Mouse (Mus musculus) heart, embryonic 15.5 days (tissue): ENCODE results near the gene Dph5. TPM values are rescaled to one million over a fixed set of nuclear protein-coding genes. Genes with fewer than 3 reads are reported as not detected.
A peak's percentile ranks its signal among the peaks of the same experiment; 100 is the strongest.

Experiments used
- ATAC-seq: fragments of 200-750 bp; cut with Nextera tagmentation; replicated peaks from 2 replicates; pipeline ENCODE4 v1.8.0; 2017; ENCODE audit warnings: low read depth, moderate TSS enrichment; ENCODE audit not compliant: insufficient number of reproducible peaks, insufficient read depth, low FRiP score
- H3K27ac ChIP-seq: fragments of 300-500 bp; sonication (generic); 2 replicates; pipeline ENCODE4 v1.5.1; 2015; ENCODE audit warnings: mild to moderate bottlenecking, inconsistent platforms
- H3K27me3 ChIP-seq: fragments of 300-500 bp; sonication (generic); 2 replicates; pipeline ENCODE4 v1.6.1; 2015; ENCODE audit warnings: inconsistent platforms
- H3K36me3 ChIP-seq: fragments of 300-500 bp; sonication (generic); 2 replicates; pipeline ENCODE4 v1.6.1; 2015; ENCODE audit warnings: mild to moderate bottlenecking, inconsistent platforms
- H3K4me1 ChIP-seq: fragments of 300-500 bp; sonication (generic); replicated peaks from 2 replicates; pipeline ENCODE4 v1.6.1; 2015; ENCODE audit warnings: inconsistent platforms
- H3K4me2 ChIP-seq: fragments of 300-500 bp; sonication (generic); 2 replicates; pipeline ENCODE4 v1.6.1; 2015; ENCODE audit warnings: inconsistent platforms, mild to moderate bottlenecking, moderate library complexity
- H3K4me3 ChIP-seq: fragments of 300-500 bp; sonication (generic); 2 replicates; pipeline ENCODE4 v1.5.1; 2015; ENCODE audit warnings: mild to moderate bottlenecking, inconsistent platforms
- H3K9ac ChIP-seq: fragments of 300-500 bp; sonication (generic); 2 replicates; pipeline ENCODE4 v1.6.1; 2015; ENCODE audit warnings: mild to moderate bottlenecking, inconsistent platforms
- H3K9me3 ChIP-seq: fragments of 300-500 bp; sonication (generic); replicated peaks from 2 replicates; pipeline ENCODE4 v1.6.1; 2016; ENCODE audit warnings: inconsistent platforms
- WGBS: fragments of 180-500 bp; shearing (Covaris S2); methylation state at CpG from one replicate; pipeline ENCODE4 v1.1.7; 2015; ENCODE audit warnings: mixed read lengths; 5-methylcytosine and 5-hydroxymethylcytosine counted together
- polyA plus RNA-seq: library from polyadenylated mRNA; unstranded; fragments of >200 nt; fragmentation: Nextera tagmentation; extraction: Ambion mirVana; gene quantifications from 2 replicates; pipeline ENCODE4 v1.2.1, GENCODE M21; 2015

Gene Dph5
- polyA plus RNA-seq, result 15.2 and 22.0 TPM in 2 replicates

DNA sequence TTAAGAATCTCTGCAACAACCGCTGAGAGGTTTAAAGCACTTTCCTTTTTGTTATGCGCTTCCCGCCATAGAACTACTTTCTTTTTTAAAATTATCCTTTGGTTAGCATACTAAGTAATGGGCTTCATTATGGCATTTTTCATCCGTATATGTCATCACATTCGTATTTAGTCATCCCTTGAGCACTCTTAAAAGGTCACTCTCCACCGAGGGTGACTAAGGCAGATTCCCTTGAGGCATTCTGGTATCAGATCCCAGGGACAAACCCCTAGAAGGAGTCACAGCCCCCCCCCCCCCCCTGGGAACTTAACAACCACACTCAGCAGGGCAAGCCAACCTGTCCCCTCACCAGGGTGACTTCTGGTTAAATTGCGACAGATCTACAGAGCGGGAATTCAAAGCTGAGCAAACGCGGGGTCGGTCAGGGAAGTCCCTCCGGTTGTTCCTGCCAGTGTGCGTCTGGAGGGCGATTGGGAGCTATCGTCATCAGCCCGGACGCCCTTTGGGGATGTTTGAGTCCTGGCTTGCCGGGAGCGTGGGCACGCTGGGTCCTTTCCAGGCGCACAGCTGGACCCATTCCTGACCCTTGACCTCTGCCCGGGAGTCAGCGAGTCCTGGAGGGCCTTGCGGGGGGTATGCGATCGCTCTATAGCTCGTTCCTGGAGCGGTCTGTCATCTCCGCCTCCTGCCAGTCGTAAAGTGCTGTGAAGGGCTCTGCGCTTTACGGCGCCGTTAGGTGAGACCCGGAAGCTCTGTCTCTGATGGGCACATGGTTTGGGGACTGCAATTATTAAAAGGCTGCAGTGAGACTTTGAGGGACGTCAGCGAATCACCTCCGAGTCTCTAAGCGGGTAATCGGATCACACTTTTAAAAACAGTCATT, at the start of gene Dph5:
Gene Dph5 (plus strand): TSS at position 411 of the 883 bp plus-strand sequence.
- 0 out of 2 replicates have a peak, but pooled peaks cover 1% of the 10 kb centered on the region for H3K36me3 ChIP-seq
- no peaks in the 10 kb centered on the region for H3K27me3 ChIP-seq
- peak within 1 kb of the TSS; percentile 86 for H3K27ac ChIP-seq
- peak; percentile 91 for ATAC-seq
- peaks cover 6% of the 10 kb centered on the region for H3K4me1 ChIP-seq
- WGBS, result under 1% methylated on average over 40 of the region's 40 CpGs
- H3K4me3 ChIP-seq, result peak within 1 kb of the TSS; percentile 73
- H3K9ac ChIP-seq, result peak within 1 kb of the TSS; percentile 69
- H3K9me3 ChIP-seq, result no peaks in the 10 kb centered on the region
- H3K4me2 ChIP-seq, result peak within 1 kb of the TSS; percentile 80

DNA sequence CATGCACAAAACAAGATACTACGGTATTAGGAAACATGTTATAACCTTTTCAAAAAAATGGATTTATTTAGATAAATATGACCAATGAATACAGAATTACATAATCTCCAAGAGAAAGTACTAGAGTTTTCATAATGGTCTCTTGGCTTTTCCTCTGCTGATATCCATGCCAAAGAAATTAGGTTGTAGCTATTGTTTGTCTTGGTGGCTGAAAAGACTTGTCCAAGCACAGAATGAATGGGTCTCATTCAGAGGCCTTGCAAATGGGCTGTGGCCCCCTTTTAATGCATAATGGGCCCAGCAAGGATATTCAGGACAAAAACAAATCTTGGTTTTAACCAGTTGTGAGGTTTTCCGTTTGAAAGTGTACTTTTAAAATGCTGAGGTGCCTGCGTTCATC, 43.1 kb upstream of the Dph5 start:
- Histone ChIP-seq H3K4me2 (no peak overlapping the region), H3K27me3 (no peaks in the 10 kb centered on the region), H3K4me3 (no peak overlapping the region), H3K9ac (no peak overlapping the region), H3K36me3 (no peaks in the 10 kb centered on the region), H3K9me3 (no peaks in the 10 kb centered on the region), H3K4me1 (no peaks in the 10 kb centered on the region), H3K27ac (no peak overlapping the region)
- WGBS, result 75% methylated on average over 3 of the region's 3 CpGs
- ATAC-seq, result no peak

DNA sequence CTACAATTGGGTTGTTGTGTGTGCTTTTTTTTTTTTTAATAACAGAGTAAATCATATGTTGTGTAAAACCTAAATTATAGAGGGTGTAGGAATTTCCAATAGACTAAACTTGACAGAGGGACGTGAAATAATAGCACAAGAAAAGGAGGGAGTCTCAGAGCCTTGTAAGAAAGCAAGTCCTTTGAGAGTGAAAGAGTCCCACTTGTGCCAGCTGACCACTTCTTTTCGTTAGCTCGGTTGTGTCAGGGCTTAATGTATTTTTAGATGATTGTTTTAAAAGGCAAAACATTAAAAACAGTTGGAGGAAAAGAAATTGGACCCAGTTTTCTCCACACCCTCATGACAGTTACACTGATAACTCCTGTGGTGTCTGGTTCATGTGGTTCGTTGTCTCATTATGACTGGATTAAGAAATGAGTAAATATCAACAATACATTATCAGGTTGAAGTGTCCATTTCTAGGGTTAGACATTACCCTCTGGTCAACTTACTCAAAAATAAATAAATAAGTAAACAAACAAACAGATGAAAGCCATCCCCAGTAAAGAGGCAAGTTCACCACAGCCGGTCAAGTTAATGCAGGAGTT, 42.5 kb upstream of the Dph5 start:
- H3K27me3 ChIP-seq, result no peaks in the 10 kb centered on the region
- H3K27ac ChIP-seq, result no peak overlapping the region
- H3K4me2 ChIP-seq, result no peak overlapping the region
- H3K9ac ChIP-seq, result no peak overlapping the region
- H3K36me3 ChIP-seq, result no peaks in the 10 kb centered on the region
- no peaks in the 10 kb centered on the region for H3K4me1 ChIP-seq
- 66% methylated on average over 5 of the region's 5 CpGs for WGBS
- no peak overlapping the region for H3K4me3 ChIP-seq
- no peaks in the 10 kb centered on the region for H3K9me3 ChIP-seq
- no peak for ATAC-seq

DNA sequence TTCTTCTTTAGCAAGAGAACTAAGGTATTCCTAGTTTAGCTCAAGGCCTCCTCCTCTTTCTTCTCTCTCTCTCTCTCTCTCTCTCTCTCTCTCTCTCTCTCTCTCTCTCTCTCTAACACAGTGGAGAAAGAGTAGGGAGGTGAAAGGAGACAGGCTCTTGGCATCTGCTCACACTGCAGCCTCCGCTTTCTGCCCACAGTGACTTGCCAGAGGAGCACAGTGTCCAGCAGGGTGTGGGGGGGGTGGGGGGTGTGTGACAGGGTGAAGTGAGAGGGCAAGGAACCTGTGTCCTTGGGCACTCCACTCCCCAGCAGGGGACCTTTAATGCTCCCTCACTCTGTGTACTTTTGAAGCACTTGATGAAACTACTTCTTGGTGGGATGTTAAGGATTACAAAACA, 41.9 kb upstream of the Dph5 start:
- H3K9ac ChIP-seq, result no peak overlapping the region
- ATAC-seq, result no peak
- H3K36me3 ChIP-seq, result no peaks in the 10 kb centered on the region
- H3K27ac ChIP-seq, result no peak overlapping the region
- H3K9me3 ChIP-seq, result no peaks in the 10 kb centered on the region
- H3K4me2 ChIP-seq, result no peak overlapping the region
- no peaks in the 10 kb centered on the region for H3K4me1 ChIP-seq
- WGBS, result 61% methylated on average over 1 of the region's 1 CpGs
- H3K4me3 ChIP-seq, result no peak overlapping the region
- no peaks in the 10 kb centered on the region for H3K27me3 ChIP-seq

DNA sequence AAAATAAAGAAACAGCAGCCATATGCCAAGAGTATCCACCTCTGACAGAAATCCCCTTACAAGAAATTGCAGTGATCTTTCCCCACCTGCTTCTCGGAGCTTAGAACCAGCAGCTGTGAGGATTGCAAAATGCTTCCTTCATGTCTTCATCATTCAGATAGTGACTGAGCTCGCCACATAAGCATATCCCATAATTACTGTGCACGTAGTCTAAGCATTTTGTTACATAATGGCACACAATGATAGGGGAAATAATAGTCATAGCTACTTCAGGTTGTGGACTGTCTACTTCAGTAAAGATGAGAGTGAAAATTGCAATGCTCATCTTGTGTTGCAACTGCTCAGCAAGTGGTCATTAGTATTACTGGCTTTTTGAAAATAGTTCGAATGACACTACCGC, 41.5 kb upstream of the Dph5 start:
- ATAC-seq, result no peak

DNA sequence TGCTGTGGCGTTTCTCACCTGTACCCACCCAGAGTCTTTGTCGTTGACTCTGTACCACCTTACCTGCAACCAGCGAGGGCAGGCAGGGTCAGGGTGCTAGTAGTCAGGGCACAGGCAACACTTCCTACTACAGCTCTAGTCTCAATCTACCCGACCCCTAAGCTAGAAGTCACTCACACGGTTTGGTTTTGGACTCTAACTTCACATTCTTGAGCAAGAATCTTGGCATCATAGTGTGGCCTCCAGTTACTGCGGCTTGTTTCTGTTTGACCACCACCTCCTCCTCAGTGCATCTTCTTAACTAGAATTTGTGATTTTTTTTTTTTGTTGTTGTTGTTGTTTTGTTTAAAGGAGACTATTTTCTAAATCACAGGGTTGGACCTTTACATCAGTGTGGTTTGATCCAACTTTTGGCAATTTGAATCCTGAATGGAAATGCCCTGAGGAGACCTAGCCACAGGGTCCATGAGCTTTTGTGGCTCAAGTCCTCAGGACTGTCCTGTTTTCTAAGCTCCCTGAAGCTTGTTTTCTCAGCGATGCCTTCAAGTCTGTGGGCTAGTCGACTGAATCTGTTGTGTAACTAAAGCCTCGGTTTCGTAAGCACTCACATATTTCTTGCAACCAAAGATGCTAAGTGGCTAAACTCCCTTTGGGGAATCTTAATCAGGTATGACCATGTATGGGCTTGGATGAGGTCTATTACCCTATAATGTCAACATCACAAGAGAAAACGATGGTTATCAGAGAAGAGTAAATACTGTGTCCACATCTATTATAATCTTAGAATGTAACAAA, 38.8 kb upstream of the Dph5 start:
- WGBS, result 75% methylated on average over 11 of the region's 11 CpGs
- Histone ChIP-seq H3K9ac (no peak overlapping the region), H3K36me3 (no peaks in the 10 kb centered on the region), H3K4me1 (no peaks in the 10 kb centered on the region), H3K27me3 (no peaks in the 10 kb centered on the region), H3K9me3 (no peaks in the 10 kb centered on the region), H3K4me2 (no peak overlapping the region), H3K4me3 (no peak overlapping the region), H3K27ac (no peak overlapping the region)
- ATAC-seq, result no peak

More for the DNA sequence above, 41.5 kb upstream of the Dph5 start:
- Histone ChIP-seq H3K4me2 (no peak overlapping the region), H3K4me3 (no peak overlapping the region), H3K27me3 (no peaks in the 10 kb centered on the region), H3K9me3 (no peaks in the 10 kb centered on the region), H3K27ac (no peak overlapping the region), H3K9ac (no peak overlapping the region), H3K36me3 (no peaks in the 10 kb centered on the region), H3K4me1 (no peaks in the 10 kb centered on the region)
- WGBS, result 87% methylated on average over 5 of the region's 5 CpGs

DNA sequence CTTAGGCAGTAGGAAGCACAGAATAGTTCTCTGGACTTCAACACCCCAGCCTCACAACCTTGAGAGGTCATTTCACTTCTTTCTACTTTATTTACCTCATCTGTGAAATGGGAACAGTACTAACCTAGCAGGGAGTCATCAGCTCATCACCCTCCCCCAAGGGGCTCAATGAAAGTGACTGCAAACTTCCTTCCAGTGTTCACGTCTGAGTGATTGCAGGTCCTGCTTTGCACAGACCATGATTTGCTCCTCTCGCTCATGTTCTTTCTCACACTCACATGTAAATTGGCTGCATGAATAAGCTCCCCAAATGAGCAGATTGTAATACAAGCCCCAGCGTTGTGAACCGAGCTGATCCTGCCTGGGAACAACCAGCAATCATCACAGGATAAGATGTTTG, 36.7 kb upstream of the Dph5 start:
- ATAC-seq, result no peak
- H3K27me3 ChIP-seq, result no peaks in the 10 kb centered on the region
- H3K4me1 ChIP-seq, result no peaks in the 10 kb centered on the region
- H3K36me3 ChIP-seq, result no peaks in the 10 kb centered on the region
- no peaks in the 10 kb centered on the region for H3K9me3 ChIP-seq
- H3K4me2 ChIP-seq, result no peak overlapping the region
- H3K27ac ChIP-seq, result no peak overlapping the region
- no peak overlapping the region for H3K4me3 ChIP-seq
- 67% methylated on average over 4 of the region's 4 CpGs for WGBS
- H3K9ac ChIP-seq, result no peak overlapping the region

DNA sequence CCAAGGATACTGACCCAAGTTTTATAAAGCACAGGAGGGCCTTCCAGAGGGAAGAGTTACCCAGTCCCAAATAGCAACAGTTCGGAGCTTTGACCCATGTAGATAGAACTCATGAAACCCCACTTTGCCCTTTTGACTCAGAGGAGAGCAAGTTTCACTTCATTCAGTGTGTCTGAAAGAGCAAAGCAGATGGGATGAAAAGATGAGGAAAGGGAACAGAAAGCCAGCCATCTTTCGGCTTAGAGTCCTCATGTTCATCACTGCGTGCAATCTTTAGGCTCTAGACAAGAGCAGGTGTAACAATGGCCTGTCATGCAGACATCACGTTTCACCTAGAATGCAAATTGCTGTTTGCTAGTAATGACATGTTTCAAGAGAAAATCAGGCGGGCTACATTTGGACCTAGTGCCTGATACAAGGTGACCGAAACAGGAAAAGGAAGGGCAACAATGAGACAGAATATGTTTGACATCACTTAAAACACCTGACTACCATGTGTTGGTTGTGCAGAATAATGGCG, 32.9 kb upstream of the Dph5 start:
- no peaks in the 10 kb centered on the region for H3K9me3 ChIP-seq
- no peaks in the 10 kb centered on the region for H3K27me3 ChIP-seq
- 88% methylated on average over 7 of the region's 7 CpGs for WGBS
- H3K27ac ChIP-seq, result no peak overlapping the region
- H3K36me3 ChIP-seq, result no peaks in the 10 kb centered on the region
- H3K9ac ChIP-seq, result no peak overlapping the region
- ATAC-seq, result no peak
- H3K4me1 ChIP-seq, result 0 out of 2 replicates have a peak, but pooled peaks cover 2% of the 10 kb centered on the region
- no peak overlapping the region for H3K4me3 ChIP-seq
- H3K4me2 ChIP-seq, result no peak overlapping the region

DNA sequence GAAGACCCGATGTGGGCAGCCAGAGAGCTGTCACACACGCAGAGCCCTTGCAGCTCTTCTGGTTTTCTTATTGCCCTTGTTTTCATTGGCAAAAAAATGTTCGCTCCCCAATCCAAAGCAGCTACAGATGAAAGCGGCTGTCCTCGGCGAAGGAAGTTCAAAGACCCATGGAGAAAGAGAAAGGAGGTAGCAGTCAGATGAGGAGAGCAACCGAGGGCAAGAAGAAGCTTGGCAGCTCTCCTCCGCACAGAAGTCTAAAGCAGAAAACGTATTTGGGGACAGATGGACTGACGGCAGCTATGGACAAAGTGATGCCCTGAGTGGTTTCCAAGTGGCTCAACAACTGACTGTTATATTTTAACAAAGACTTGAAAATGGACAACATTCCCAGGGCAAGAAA, 32.1 kb upstream of the Dph5 start:
- no peak for ATAC-seq
- Histone ChIP-seq H3K9me3 (no peaks in the 10 kb centered on the region), H3K4me1 (0 out of 2 replicates have a peak, but pooled peaks cover 2% of the 10 kb centered on the region), H3K36me3 (no peaks in the 10 kb centered on the region), H3K9ac (no peak overlapping the region), H3K4me2 (no peak overlapping the region), H3K4me3 (no peak overlapping the region), H3K27ac (no peak overlapping the region), H3K27me3 (no peaks in the 10 kb centered on the region)
- WGBS, result 60% methylated on average over 10 of the region's 10 CpGs

DNA sequence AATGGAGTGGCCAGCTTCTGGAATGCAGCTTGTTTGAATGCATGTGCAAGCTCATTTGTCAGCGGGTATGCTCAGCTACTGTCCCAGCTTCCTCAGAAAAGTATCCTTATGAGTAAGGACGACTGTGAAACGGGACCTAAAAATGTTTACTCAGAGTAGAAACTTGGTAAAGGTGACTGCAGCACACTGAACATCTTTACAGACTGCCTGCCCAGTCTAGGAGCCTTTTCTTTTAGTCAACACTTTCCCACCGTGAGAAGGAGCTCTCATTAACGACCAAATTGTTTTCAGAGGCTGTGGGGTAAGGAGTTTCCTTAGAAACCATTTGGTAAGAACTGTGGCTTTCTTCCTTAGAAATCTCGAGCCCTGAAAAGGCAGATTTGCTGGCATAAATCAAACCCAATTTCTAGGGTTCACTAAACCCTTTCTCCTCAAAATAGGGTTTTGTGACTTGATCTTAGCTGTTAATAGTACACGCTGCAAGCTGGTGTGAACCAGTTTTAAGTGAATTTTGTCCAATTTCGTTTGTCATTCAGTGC, 31.1 kb upstream of the Dph5 start:
- Histone ChIP-seq H3K27ac (no peak overlapping the region), H3K4me2 (no peak overlapping the region), H3K27me3 (no peaks in the 10 kb centered on the region), H3K36me3 (no peaks in the 10 kb centered on the region), H3K4me1 (0 out of 2 replicates have a peak, but pooled peaks cover 2% of the 10 kb centered on the region), H3K9ac (no peak overlapping the region), H3K9me3 (no peaks in the 10 kb centered on the region), H3K4me3 (no peak overlapping the region)
- no peak for ATAC-seq
- 34% methylated on average over 8 of the region's 8 CpGs for WGBS

DNA sequence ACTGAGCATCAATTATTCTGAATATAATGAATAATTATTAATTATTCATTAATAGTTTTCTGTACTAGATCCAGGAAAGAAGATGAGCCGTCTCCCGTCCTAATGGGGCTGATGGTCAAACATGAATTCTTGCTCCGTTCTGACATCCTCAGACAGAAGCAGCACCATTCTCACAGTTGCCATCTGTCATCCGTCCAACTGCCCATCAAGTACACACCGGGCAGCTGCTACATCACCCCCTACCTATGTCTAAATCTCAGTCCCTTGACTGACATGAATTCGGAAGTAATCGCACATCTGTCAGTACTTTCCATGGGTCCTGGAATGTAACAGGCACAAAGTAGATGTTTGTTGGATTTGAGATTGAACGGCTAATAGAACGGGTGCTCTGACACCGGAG, 30.2 kb upstream of the Dph5 start:
- WGBS, result 85% methylated on average over 10 of the region's 10 CpGs
- H3K9me3 ChIP-seq, result no peaks in the 10 kb centered on the region
- no peaks in the 10 kb centered on the region for H3K27me3 ChIP-seq
- ATAC-seq, result no peak
- 0 out of 2 replicates have a peak, but pooled peaks cover 2% of the 10 kb centered on the region for H3K4me1 ChIP-seq
- no peak overlapping the region for H3K27ac ChIP-seq
- no peaks in the 10 kb centered on the region for H3K36me3 ChIP-seq
- H3K9ac ChIP-seq, result no peak overlapping the region
- no peak overlapping the region for H3K4me3 ChIP-seq
- no peak overlapping the region for H3K4me2 ChIP-seq
